Comparison of ENCODE assay signal across 12 mouse cellular contexts in the genomic region with DNA sequence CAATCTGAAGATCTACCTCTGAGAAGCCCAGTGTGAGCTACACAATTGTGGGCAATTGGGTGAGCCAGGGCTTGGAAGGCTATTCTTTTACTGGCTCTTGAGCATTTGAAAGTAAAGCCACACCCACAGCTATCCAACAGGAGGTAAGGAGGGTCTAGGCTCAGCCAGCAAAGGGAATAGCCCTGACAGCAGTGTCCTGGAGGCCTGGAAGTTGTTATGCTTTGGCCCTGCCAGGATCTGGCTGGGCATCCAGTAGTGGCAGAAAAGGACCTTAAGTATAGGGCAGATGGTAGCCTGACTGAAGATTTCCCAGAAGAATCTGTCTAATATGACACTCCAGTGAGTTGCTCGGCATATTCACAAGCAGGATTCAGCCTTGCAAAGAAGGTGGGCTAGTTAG.
"Had no signal": no experiment of that assay in that cellular context is flagged by ENCODE, and none has a peak within 500 bp of the region (broad histone marks: within the 10 kb centered on the region; RNA-seq: fewer than 3 reads in every experiment).

No protein-coding gene starts in this region.

- DNase-seq: kidney, adult 8-10 months; kidney, postnatal 14 days; kidney, postnatal 4 days; liver, embryonic 13.5 days; lung, adult 2 months; lung, postnatal 14 days; lung, postnatal 4 days; midbrain, embryonic 14.5 days; retina, postnatal 1 day; right cerebral cortex, postnatal 25 days; spleen, adult 18-20 months; thymus, postnatal 25 days had no signal
